Mouse (Mus musculus) lung, embryonic 15.5 days (tissue): ENCODE results near the gene Nppc. TPM values are rescaled to one million over a fixed set of nuclear protein-coding genes. Genes with fewer than 3 reads are reported as not detected.

Source experiments
- ATAC-seq: fragments of 200-750 bp; cut with Nextera tagmentation; 2 replicates; pipeline ENCODE4 v1.8.0; 2017; ENCODE audit warnings: moderate number of reproducible peaks, borderline replicate concordance; ENCODE audit not compliant: low FRiP score, low TSS enrichment; ENCODE audit errors: extremely low read depth
- H3K27ac ChIP-seq: fragments of 300-500 bp; sonication (generic); 2 replicates; pipeline ENCODE4 v1.5.1; 2015; ENCODE audit warnings: moderate library complexity, mild to moderate bottlenecking, inconsistent platforms
- H3K27me3 ChIP-seq: fragments of 300-500 bp; sonication (generic); 2 replicates; pipeline ENCODE4 v1.6.1; 2015; ENCODE audit warnings: inconsistent platforms
- H3K36me3 ChIP-seq: fragments of 300-500 bp; sonication (generic); 2 replicates; pipeline ENCODE4 v1.6.1; 2015; ENCODE audit warnings: inconsistent platforms
- H3K4me1 ChIP-seq: fragments of 300-500 bp; sonication (generic); 2 replicates; pipeline ENCODE4 v1.6.1; 2015; ENCODE audit warnings: inconsistent platforms
- H3K4me2 ChIP-seq: fragments of 300-500 bp; sonication (generic); 2 replicates; pipeline ENCODE4 v1.6.1; 2015; ENCODE audit warnings: inconsistent platforms, mild to moderate bottlenecking, moderate library complexity
- H3K4me3 ChIP-seq: fragments of 300-500 bp; sonication (generic); 2 replicates; pipeline ENCODE4 v1.5.1; 2015; ENCODE audit warnings: mild to moderate bottlenecking, inconsistent platforms
- H3K9ac ChIP-seq: fragments of 300-500 bp; sonication (generic); 2 replicates; pipeline ENCODE4 v1.6.1; 2015; ENCODE audit warnings: inconsistent platforms
- H3K9me3 ChIP-seq: fragments of 300-500 bp; sonication (generic); 2 replicates; pipeline ENCODE4 v1.6.1; 2016; ENCODE audit warnings: inconsistent platforms
- WGBS: fragments of 180-500 bp; shearing (Covaris S2); methylation state at CpG from one replicate; pipeline ENCODE4 v1.1.7; 2015; 5-methylcytosine and 5-hydroxymethylcytosine counted together
- polyA plus RNA-seq: library from polyadenylated mRNA; unstranded; fragments of >200 nt; fragmentation: Nextera tagmentation; extraction: Ambion mirVana; gene quantifications from 2 replicates; pipeline ENCODE4 v1.2.1, GENCODE M21; 2015

Nppc gene
- 0.52 and 0.72 TPM in 2 replicates for polyA plus RNA-seq

- Histone ChIP-seq H3K9me3 (no peaks in the 10 kb centered on the region), H3K4me2 (peak within 1 kb of the TSS; percentile 98), H3K4me1 (peaks cover 14% of the 10 kb centered on the region), H3K27me3 (peaks cover 51% of the 10 kb centered on the region), H3K36me3 (no peaks in the 10 kb centered on the region), H3K27ac (no peak within 1 kb of the TSS), H3K9ac (peak within 1 kb of the TSS; percentile 37), H3K4me3 (peak within 1 kb of the TSS; percentile 49)
- peak; percentile 85 for ATAC-seq
- 4% methylated on average over 59 of the region's 59 CpGs for WGBS
Measured at GRCm38 (mm10) chr1:86670279-86671038, at the start of gene Nppc. Gene Nppc, minus strand, starts transcription at chr1:86670571.

GRCm38 (mm10) chr1:86719391-86719790 is 49.0 kb upstream of the Nppc start:
- H3K36me3 ChIP-seq = no peaks in the 10 kb centered on the region
- H3K4me2 ChIP-seq = no peak overlapping the region
- H3K4me1 ChIP-seq = no peaks in the 10 kb centered on the region
- no peak overlapping the region for H3K9ac ChIP-seq
- H3K27me3 ChIP-seq = no peaks in the 10 kb centered on the region
- no peak for ATAC-seq
- H3K4me3 ChIP-seq = no peak overlapping the region
- 58% methylated on average over 4 of the region's 4 CpGs for whole genome bisulfite sequencing
- H3K9me3 ChIP-seq = no peaks in the 10 kb centered on the region
- H3K27ac ChIP-seq = no peak overlapping the region

GRCm38 (mm10) chr1:86718190-86718589 is 47.8 kb upstream of the Nppc start:
- 83% methylated on average over 1 of the region's 1 CpGs for WGBS
- Histone ChIP-seq H3K36me3 (no peaks in the 10 kb centered on the region), H3K27ac (no peak overlapping the region), H3K9me3 (no peaks in the 10 kb centered on the region), H3K4me1 (no peaks in the 10 kb centered on the region), H3K4me3 (no peak overlapping the region), H3K9ac (no peak overlapping the region), H3K4me2 (no peak overlapping the region), H3K27me3 (no peaks in the 10 kb centered on the region)
- ATAC-seq = no peak

- Histone ChIP-seq H3K9ac (no peak overlapping the region), H3K36me3 (no peaks in the 10 kb centered on the region), H3K9me3 (no peaks in the 10 kb centered on the region), H3K4me2 (no peak overlapping the region), H3K27ac (no peak overlapping the region), H3K27me3 (no peaks in the 10 kb centered on the region), H3K4me1 (no peaks in the 10 kb centered on the region), H3K4me3 (no peak overlapping the region)
- 87% methylated on average over 4 of the region's 4 CpGs for WGBS
- no peak for ATAC-seq
Measured at GRCm38 (mm10) chr1:86713054-86713453, 42.7 kb upstream of the Nppc start.

- no peak for ATAC-seq
- 75% methylated on average over 2 of the region's 2 CpGs for WGBS
- Histone ChIP-seq H3K9ac (no peak overlapping the region), H3K4me3 (no peak overlapping the region), H3K4me1 (no peaks in the 10 kb centered on the region), H3K4me2 (no peak overlapping the region), H3K27me3 (no peaks in the 10 kb centered on the region), H3K27ac (no peak overlapping the region), H3K36me3 (no peaks in the 10 kb centered on the region), H3K9me3 (no peaks in the 10 kb centered on the region)
Measured at GRCm38 (mm10) chr1:86712045-86712444, 41.7 kb upstream of the Nppc start.

GRCm38 (mm10) chr1:86709546-86709945 is 39.2 kb upstream of the Nppc start:
- Histone ChIP-seq H3K9me3 (no peaks in the 10 kb centered on the region), H3K27me3 (no peaks in the 10 kb centered on the region), H3K9ac (no peak overlapping the region), H3K4me3 (no peak overlapping the region), H3K4me2 (no peak overlapping the region), H3K36me3 (no peaks in the 10 kb centered on the region), H3K27ac (no peak overlapping the region), H3K4me1 (0 out of 2 replicates have a peak, but pooled peaks cover 1% of the 10 kb centered on the region)
- ATAC-seq = no peak
- WGBS = 73% methylated on average over 4 of the region's 4 CpGs

- H3K4me1 ChIP-seq = peaks cover 9% of the 10 kb centered on the region; the same call in 1 of the 2 replicates
- 80% methylated on average over 3 of the region's 3 CpGs for WGBS
- no peaks in the 10 kb centered on the region for H3K36me3 ChIP-seq
- ATAC-seq = no peak
- no peak overlapping the region for H3K27ac ChIP-seq
- no peak overlapping the region for H3K4me3 ChIP-seq
- H3K4me2 ChIP-seq = no peak overlapping the region
- H3K27me3 ChIP-seq = no peaks in the 10 kb centered on the region
- H3K9me3 ChIP-seq = no peaks in the 10 kb centered on the region
- H3K9ac ChIP-seq = no peak overlapping the region
Measured at GRCm38 (mm10) chr1:86705461-86705860, 35.1 kb upstream of the Nppc start.

- Histone ChIP-seq H3K4me1 (peaks cover 9% of the 10 kb centered on the region; the same call in 1 of the 2 replicates), H3K4me3 (peak overlapping the region; percentile 69), H3K27me3 (no peaks in the 10 kb centered on the region), H3K9ac (peak overlapping the region; percentile 69), H3K9me3 (no peaks in the 10 kb centered on the region), H3K36me3 (no peaks in the 10 kb centered on the region), H3K4me2 (peak overlapping the region; percentile 86), H3K27ac (peak overlapping the region; percentile 90)
- under 1% methylated on average over 25 of the region's 27 CpGs for WGBS
- no peak for ATAC-seq
Measured at GRCm38 (mm10) chr1:86703965-86704326, 33.6 kb upstream of the Nppc start.

GRCm38 (mm10) chr1:86703300-86703964 is 33.1 kb upstream of the Nppc start, which contains the start of gene Dis3l2:
Gene Dis3l2, plus strand, starts transcription at chr1:86703808.
- Histone ChIP-seq H3K9ac (peak within 1 kb of the TSS; percentile 69), H3K4me1 (peaks cover 9% of the 10 kb centered on the region; the same call in 1 of the 2 replicates), H3K36me3 (no peaks in the 10 kb centered on the region), H3K9me3 (no peaks in the 10 kb centered on the region), H3K4me2 (peak within 1 kb of the TSS; percentile 86), H3K4me3 (peak within 1 kb of the TSS; percentile 69), H3K27ac (peak within 1 kb of the TSS; percentile 90), H3K27me3 (no peaks in the 10 kb centered on the region)
- ATAC-seq = peak; percentile 91
- 2% methylated on average over 54 of the region's 54 CpGs for WGBS

GRCm38 (mm10) chr1:86700367-86700766 is 30.0 kb upstream of the Nppc start:
- no peaks in the 10 kb centered on the region for H3K9me3 ChIP-seq
- no peak overlapping the region for H3K4me3 ChIP-seq
- no peak overlapping the region for H3K9ac ChIP-seq
- no peak for ATAC-seq
- no peak overlapping the region for H3K27ac ChIP-seq
- H3K27me3 ChIP-seq = no peaks in the 10 kb centered on the region
- H3K4me1 ChIP-seq = peaks cover 9% of the 10 kb centered on the region; the same call in 1 of the 2 replicates
- H3K36me3 ChIP-seq = no peaks in the 10 kb centered on the region
- no peak overlapping the region for H3K4me2 ChIP-seq
- 38% methylated on average over 7 of the region's 7 CpGs for WGBS

- no peak overlapping the region for H3K4me2 ChIP-seq
- peaks cover 8% of the 10 kb centered on the region; the same call in 1 of the 2 replicates for H3K4me1 ChIP-seq
- H3K4me3 ChIP-seq = no peak overlapping the region
- ATAC-seq = no peak
- H3K9me3 ChIP-seq = no peaks in the 10 kb centered on the region
- H3K27me3 ChIP-seq = no peaks in the 10 kb centered on the region
- no peak overlapping the region for H3K9ac ChIP-seq
- WGBS = 68% methylated on average over 11 of the region's 11 CpGs
- H3K27ac ChIP-seq = no peak overlapping the region
- no peaks in the 10 kb centered on the region for H3K36me3 ChIP-seq
Measured at GRCm38 (mm10) chr1:86699346-86700136, 29.2 kb upstream of the Nppc start.
